Mouse (Mus musculus) limb, embryonic 13.5 days (tissue): ENCODE results near the gene Olfr945. TPM values are rescaled to one million over a fixed set of nuclear protein-coding genes. Genes with fewer than 3 reads are reported as not detected.

ENCODE experiments used
- ATAC-seq: fragments of 200-750 bp; cut with Nextera tagmentation; 2 replicates; pipeline ENCODE4 v1.8.0; 2017; ENCODE audit warnings: low read depth, moderate number of reproducible peaks, moderate TSS enrichment; ENCODE audit not compliant: low FRiP score
- H3K27ac ChIP-seq: fragments of 300-500 bp; sonication (generic); 2 replicates; pipeline ENCODE4 v1.5.1; 2015; ENCODE audit warnings: inconsistent platforms, mild to moderate bottlenecking, moderate library complexity
- H3K27me3 ChIP-seq: fragments of 300-500 bp; sonication (generic); 2 replicates; pipeline ENCODE4 v1.6.1; 2015; ENCODE audit warnings: mild to moderate bottlenecking, inconsistent platforms
- H3K36me3 ChIP-seq: fragments of 300-500 bp; sonication (generic); 2 replicates; pipeline ENCODE4 v1.6.1; 2015; ENCODE audit warnings: inconsistent platforms, mild to moderate bottlenecking, moderate library complexity
- H3K4me1 ChIP-seq: fragments of 300-500 bp; sonication (generic); 2 replicates; pipeline ENCODE4 v1.6.1; 2015; ENCODE audit warnings: inconsistent platforms
- H3K4me2 ChIP-seq: fragments of 300-500 bp; sonication (generic); replicated peaks from 2 replicates; pipeline ENCODE4 v1.6.1; 2015; ENCODE audit warnings: inconsistent platforms, mild to moderate bottlenecking, moderate library complexity
- H3K4me3 ChIP-seq: fragments of 300-500 bp; sonication (generic); 2 replicates; pipeline ENCODE4 v1.5.1; 2015; ENCODE audit warnings: moderate library complexity, mild to moderate bottlenecking, inconsistent platforms
- H3K9ac ChIP-seq: fragments of 300-500 bp; sonication (generic); 2 replicates; pipeline ENCODE4 v1.6.1; 2015; ENCODE audit warnings: mild to moderate bottlenecking, inconsistent platforms
- H3K9me3 ChIP-seq: fragments of 300-500 bp; sonication (generic); 2 replicates; pipeline ENCODE4 v1.6.1; 2016; ENCODE audit warnings: inconsistent platforms
- WGBS: fragments of 180-500 bp; shearing (Covaris S2); methylation state at CpG from one replicate; pipeline ENCODE4 v1.1.7; 2015; 5-methylcytosine and 5-hydroxymethylcytosine counted together
- polyA plus RNA-seq: library from polyadenylated mRNA; unstranded; fragments of >200 nt; fragmentation: Nextera tagmentation; extraction: Ambion mirVana; gene quantifications from 2 replicates; pipeline ENCODE4 v1.2.1, GENCODE M21; 2015

Gene Olfr945
- polyA plus RNA-seq: not detected in 2 replicates

DNA sequence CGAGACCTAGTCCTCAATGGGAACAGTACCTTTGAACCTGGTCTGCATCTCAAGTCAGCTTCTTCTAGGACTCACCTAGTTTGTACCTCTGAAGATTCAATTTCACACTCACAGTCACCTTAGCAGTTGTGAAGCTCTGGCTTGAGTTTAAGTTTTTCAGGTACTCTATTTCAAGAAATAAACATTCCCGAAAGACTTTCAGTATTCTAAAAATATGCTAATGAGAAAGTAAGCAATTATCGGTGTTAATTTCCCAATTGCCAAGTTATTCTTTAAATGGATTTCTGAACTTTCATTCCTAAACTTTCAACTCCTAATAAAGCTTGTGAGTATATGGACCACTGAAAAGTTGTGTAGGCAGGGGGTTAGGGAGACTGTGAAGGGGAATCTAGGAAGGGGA, at the start of gene Olfr945:
Gene Olfr945, minus strand, starts transcription at position 101 of the 400 bp plus-strand sequence.
- H3K36me3 ChIP-seq: no peaks in the 10 kb centered on the region
- no peak within 1 kb of the TSS for H3K27ac ChIP-seq
- H3K27me3 ChIP-seq: no peaks in the 10 kb centered on the region
- 90% methylated on average over 3 of the region's 3 CpGs for WGBS
- H3K9me3 ChIP-seq: no peaks in the 10 kb centered on the region
- no peak within 1 kb of the TSS for H3K9ac ChIP-seq
- no peak for ATAC-seq
- no peak within 1 kb of the TSS for H3K4me2 ChIP-seq
- H3K4me3 ChIP-seq: no peak within 1 kb of the TSS
- no peaks in the 10 kb centered on the region for H3K4me1 ChIP-seq

DNA sequence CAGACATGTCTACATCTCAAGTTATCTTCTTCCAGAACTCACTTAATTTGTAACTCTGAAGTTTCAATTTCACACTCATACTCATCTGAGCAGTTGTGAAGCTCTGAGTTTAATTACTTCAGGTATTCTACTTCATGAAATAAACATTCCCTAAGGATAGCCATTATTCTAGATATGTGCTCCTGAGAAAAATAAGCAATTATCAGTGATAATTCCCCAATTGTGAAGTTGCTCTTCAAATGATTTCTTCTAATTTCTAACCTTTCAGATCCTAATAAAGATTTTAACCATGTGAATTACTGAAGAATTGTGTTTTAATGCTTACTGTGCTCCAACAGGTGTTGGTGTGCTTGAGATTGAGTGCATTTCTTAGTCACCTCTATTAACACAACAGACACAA, 49.3 kb upstream of the Olfr945 start, which contains the start of gene Olfr948:
Gene Olfr948, minus strand, starts transcription at position 101 of the 400 bp plus-strand sequence.
- Histone ChIP-seq H3K4me2 (no peak within 1 kb of the TSS), H3K27ac (no peak within 1 kb of the TSS), H3K9me3 (no peaks in the 10 kb centered on the region), H3K4me3 (no peak within 1 kb of the TSS), H3K4me1 (no peaks in the 10 kb centered on the region), H3K27me3 (no peaks in the 10 kb centered on the region), H3K9ac (no peak within 1 kb of the TSS), H3K36me3 (no peaks in the 10 kb centered on the region)
- ATAC-seq: no peak

DNA sequence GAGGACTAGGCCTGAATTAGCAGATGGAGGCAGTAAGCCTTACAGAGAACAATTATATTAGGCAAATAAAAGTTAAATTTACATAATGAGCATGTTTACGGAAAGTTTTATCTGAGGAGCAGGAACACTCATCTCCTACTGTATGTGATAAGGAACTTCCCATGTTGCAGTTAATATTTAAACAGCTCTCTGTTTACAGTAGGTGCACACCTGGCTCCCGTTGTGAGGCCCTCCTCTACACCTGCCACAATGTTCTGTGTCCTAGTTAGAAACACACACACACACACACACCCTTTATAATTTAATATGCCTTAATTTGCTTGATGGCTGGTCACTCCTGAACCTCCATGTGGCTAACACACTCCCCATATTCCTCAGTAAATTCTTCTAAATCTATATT, 10.5 kb upstream of the Olfr945 start:
- Histone ChIP-seq H3K4me1 (no peaks in the 10 kb centered on the region), H3K9me3 (no peaks in the 10 kb centered on the region), H3K27me3 (no peaks in the 10 kb centered on the region), H3K4me2 (no peak overlapping the region), H3K4me3 (no peak overlapping the region), H3K9ac (no peak overlapping the region), H3K36me3 (no peaks in the 10 kb centered on the region), H3K27ac (no peak overlapping the region)
- no peak for ATAC-seq
- WGBS: 77% methylated on average over 2 of the region's 2 CpGs

DNA sequence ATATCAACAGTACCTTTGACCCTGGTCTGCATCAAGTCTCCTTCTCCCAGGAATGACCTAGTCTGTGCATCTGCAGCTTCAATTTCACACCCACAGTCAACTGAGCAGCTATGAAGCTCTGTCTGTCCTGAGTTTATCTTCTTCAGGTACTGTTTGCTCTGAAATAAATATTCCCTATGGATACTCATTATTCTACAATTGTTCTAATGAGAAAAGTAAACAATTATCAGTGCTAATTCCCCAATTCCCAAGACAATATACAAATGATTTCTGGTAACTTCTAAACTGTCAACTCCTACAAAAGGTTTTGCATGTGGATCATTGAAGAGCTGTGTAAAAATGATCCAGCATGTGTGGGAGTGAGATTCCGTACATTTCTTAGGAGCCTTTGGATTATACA, 26.7 kb downstream of the Olfr945 start, which contains the start of gene Olfr1537:
Gene Olfr1537, minus strand, starts transcription at position 101 of the 400 bp plus-strand sequence.
- WGBS: 86% methylated on average over 1 of the region's 1 CpGs
- Histone ChIP-seq H3K9ac (no peak within 1 kb of the TSS), H3K4me3 (no peak within 1 kb of the TSS), H3K4me1 (no peaks in the 10 kb centered on the region), H3K27me3 (no peaks in the 10 kb centered on the region), H3K4me2 (no peak within 1 kb of the TSS), H3K9me3 (no peaks in the 10 kb centered on the region), H3K36me3 (no peaks in the 10 kb centered on the region), H3K27ac (no peak within 1 kb of the TSS)
- ATAC-seq: no peak

Other genes with a start within 250 kb of the Olfr945 start
- not detected in 2 replicates for gene Olfr937, start 211.9 kb downstream of the Olfr945 start, polyA plus RNA-seq
- gene Olfr938, start 197.9 kb downstream of the Olfr945 start, polyA plus RNA-seq: not detected in 2 replicates
- gene Olfr27, start 148.7 kb downstream of the Olfr945 start, polyA plus RNA-seq: not detected in 2 replicates
- not detected in 2 replicates for gene Olfr943, start 110.5 kb downstream of the Olfr945 start, polyA plus RNA-seq
- gene Olfr944, start 74.9 kb downstream of the Olfr945 start, polyA plus RNA-seq: not detected in 2 replicates
- not detected in 2 replicates for gene Olfr1537, start 26.8 kb downstream of the Olfr945 start, polyA plus RNA-seq
- gene Olfr948, start 49.2 kb upstream of the Olfr945 start, polyA plus RNA-seq: not detected in 2 replicates
- not detected in 2 replicates for gene Olfr951, start 110.6 kb upstream of the Olfr945 start, polyA plus RNA-seq
- not detected in 2 replicates for gene Olfr952, start 150.3 kb upstream of the Olfr945 start, polyA plus RNA-seq
- not detected in 2 replicates for gene Olfr954, start 179.9 kb upstream of the Olfr945 start, polyA plus RNA-seq
- not detected in 2 replicates for gene Olfr955, start 195.1 kb upstream of the Olfr945 start, polyA plus RNA-seq
- not detected in 2 replicates for gene Olfr44, start 217.2 kb upstream of the Olfr945 start, polyA plus RNA-seq
- gene Olfr957, start 239.0 kb upstream of the Olfr945 start, polyA plus RNA-seq: not detected in 2 replicates